Mouse (Mus musculus) heart, adult 8-10 months (tissue): ENCODE results near the gene Ppp2r5a. TPM values are rescaled to one million over a fixed set of nuclear protein-coding genes. Genes with fewer than 3 reads are reported as not detected.

Source experiments
- DNase-seq: peaks from one replicate; pipeline ENCODE4 v3.0.0; 2022; ENCODE audit warnings: low spot score
- total RNA-seq, 4 experiments: library from RNA; stranded (reverse); gene quantifications; 2 replicates each; pipeline ENCODE4 v1.2.4; 2022

The Ppp2r5a gene
- total RNA-seq, 4 experiments from 2014 or later: 94.2 to 98.9 (median 97.9) TPM

DNA sequence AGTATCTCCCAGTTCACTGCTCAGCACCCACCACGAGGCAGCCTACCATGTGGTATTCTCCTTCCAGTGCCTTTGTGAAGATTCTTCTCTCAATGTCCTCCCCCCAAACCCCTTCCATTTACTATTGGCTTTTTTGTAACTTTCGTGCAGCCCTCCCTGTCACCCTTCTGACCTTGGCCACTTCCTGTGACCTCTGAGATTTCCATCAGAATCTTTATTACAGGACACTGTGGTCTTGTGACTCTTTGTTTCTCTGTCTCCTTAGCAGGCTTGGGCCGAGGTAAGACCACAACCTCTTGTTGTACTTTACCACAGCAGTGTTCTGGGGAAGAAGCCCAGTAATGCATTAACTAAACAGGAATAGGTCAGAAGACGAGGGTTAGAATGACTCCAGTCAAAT lies 15.9 kb upstream of the Ppp2r5a start:
- no peak for DNase-seq

DNA sequence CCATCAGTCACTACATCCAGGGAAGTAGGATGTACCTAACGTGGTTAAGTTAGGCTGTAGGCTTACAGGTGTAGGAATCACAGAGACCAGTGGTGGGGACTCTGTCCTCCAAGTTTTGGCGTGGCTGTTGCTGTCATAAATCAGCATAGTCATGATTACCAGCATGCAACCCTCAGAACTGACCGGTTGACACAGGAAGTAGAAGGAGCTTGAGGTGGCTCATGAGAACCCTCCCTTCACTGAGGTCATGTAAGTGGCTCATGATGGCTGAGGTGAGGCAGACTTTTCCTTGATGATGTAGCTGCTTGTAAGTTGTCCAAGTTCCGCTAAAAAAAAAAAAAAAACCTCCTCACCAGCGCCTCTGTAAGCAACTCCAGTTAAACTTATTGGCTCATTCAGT lies 14.0 kb upstream of the Ppp2r5a start:
- DNase-seq: no peak

DNA sequence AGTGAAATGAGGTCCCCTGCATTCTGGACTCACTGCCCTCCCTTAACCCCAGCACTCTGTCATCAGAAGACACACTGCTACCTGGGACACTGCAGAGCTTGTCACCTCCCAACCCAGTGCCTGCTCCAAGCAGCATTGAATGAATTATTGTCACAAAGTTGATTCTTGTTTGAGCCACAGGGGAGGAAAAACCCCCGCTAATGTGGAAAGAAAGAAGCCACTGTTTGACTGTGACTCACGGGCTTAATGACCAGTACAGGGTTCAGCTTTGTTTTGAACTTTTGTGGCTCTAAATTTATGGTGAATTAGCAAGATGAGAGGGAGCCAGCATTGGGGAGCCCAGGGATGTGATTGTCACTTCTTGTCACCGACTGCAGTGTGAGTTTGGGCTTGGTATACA lies 13.5 kb upstream of the Ppp2r5a start:
- DNase-seq: no peak

DNA sequence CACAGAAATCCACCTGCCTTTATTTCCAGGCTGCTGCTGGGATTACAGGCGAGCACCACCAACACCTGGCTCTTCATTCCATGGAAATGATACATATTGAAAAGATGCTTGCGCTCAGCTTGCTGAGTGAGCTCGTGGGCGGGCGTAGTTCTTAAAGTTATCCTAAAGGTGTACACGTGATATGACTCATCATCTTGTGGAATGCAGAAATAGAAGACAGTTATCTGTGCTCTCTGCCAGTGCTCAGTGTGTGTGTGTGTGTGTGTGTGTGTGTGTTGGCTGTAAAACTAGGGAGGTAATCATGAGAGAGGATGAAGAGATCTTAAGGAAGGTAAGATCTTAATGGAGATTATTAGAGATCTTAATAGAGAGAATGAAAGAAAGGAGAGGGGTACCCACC lies 11.4 kb upstream of the Ppp2r5a start:
- no peak for DNase-seq

DNA sequence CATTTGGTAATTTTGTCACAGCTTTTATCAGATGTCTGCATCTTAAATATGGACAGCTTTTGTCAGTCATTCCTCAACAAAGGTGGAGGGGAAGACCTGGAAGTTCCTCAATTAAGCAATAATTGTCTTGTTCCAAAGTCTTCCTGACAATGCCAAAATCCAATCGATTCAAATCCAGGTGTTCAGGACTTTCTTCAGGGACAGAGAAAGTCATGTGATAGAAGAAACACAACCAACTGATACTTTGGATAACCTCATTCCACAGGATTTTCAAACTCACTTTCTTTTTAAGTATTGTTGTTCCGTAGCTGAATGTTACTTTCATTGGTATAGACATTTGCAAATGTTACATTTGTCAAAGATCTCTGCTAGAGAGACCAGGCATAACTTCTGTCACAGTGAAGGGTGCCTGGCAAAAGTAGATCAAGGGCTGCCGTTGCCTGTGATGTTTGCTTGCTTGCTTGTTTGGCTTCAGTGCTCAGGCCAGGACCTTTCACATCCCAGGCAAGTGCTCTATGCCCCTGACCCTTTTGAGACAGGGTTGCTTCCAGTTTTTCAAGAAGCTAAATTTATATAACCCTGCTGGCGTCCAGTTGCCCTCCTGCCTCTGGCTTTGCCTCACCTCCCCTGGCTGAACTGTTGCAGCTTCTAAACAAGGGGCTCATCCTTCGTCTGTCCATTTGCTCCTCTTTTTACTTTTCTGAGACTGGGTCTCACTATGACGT lies 10.8 kb upstream of the Ppp2r5a start:
- DNase-seq: no peak

DNA sequence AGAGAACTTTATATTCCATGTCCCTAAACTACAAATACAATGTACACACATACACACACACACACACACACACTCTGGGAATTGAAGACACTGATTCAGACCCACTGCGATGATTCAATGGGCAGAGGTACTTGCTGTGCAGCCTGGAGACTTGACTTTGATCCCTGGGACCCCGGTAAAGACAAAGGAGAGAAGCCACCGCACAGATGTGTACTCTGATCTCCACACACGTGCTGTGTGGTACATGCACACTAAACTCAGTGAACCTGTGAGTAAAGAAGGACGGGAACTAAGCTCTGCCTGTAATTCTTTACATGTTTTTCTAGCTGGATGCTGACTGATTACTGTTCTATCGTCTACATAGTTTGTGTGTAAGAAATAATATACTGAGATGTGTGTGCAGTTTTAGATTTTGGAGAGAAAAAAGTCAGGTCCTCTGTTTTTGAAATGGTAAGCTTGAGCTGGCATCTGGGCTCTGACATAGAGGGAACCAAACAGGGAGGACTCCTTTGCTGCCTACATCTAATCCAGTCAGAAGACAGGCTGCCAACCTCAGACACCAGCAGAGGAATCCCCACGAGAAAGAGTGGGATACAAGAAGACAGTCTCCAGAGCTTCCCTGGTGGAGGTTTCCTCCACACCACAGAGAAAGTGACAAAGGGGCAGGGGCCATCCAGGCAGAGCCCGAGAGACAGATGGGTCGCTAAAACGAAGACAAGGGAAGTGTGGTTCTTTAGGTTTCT lies 7.4 kb upstream of the Ppp2r5a start:
- no peak for DNase-seq

DNA sequence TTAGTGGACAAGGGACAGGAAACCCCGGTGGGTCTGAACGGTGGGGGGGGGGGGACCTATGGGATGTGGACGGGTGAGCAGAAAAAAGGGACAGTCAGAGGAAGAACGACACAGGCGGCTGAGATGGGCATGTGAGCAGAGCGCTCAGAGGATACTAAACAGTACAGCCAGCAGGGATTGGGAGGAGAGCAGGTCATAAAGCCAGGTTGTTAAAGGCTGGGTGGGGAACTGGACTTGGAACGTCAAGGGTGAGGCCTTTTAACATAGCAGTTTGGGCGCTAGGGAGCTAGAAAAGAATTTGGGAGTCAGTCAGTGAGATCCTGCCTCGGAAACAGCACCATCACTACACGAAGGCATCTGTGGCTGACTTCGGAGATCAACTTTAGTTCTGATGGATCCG lies 4.2 kb upstream of the Ppp2r5a start:
- no peak for DNase-seq

DNA sequence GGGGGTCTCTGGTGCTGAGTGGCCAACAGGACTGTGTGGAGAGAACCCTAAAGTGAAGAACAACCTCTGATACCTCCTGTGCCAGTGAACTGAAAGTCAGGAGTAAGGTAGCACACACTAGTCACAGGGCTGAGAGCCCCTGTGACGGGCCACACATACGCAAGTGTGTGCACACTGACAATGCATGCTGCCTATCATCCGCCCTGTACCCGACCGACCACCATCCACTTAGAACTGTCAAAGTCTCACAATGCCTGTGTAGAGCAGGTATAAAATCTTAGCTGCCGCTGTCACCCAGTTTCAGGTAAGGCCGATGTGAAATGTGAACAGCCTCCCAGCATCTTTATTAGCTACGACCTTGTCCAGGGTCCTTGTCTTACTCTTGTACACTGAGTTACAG lies 3.4 kb upstream of the Ppp2r5a start:
- DNase-seq: no peak

DNA sequence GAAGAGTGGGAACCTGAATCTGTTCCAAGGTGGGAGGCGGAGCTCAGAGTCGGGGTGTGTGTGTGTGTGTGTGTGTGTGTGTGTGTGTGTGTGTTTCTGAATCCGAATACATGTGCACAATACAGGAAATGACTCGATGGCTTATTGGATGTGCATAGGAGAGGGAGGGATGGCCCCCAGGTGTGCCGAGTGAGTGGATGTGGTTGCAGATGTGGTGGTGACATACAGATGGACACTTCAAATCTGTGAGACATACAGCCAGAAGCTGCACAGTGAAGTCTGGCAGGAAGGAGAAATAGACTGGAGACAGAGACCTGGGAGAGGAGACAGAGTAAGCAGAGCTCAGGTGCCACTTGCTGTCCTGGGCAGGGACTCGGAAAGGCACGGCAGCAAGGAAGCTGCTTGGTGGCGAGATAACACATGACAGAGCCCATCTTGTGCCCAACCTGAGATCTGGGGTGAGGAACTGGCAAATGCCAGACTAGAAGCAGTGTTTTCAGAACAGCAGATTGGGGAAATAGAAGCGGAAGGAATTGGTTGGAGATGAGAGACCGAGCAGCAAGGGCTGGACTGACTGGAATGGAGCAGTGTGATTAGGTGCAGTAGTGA lies 1.8 kb upstream of the Ppp2r5a start:
- no peak for DNase-seq

DNA sequence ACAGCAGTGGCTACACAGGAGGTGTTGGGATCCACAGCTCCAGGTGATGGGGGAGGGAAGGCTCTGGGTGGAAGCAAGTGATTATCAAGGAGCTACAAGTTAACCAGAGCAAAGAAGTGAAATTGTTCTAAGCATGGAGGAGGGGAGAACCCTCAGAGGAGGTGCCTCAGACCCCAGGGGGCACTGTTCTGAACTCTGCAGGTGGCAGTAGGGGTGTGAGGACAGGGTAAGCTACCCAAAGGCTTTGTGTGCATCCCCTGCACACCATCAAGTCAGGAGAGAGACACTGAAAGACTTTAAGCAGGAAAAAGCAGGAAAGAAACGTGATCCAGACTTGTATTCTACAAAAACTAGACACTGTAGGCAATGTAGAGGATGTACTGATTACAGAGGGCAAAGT lies 1.2 kb upstream of the Ppp2r5a start:
- DNase-seq: no peak

DNA sequence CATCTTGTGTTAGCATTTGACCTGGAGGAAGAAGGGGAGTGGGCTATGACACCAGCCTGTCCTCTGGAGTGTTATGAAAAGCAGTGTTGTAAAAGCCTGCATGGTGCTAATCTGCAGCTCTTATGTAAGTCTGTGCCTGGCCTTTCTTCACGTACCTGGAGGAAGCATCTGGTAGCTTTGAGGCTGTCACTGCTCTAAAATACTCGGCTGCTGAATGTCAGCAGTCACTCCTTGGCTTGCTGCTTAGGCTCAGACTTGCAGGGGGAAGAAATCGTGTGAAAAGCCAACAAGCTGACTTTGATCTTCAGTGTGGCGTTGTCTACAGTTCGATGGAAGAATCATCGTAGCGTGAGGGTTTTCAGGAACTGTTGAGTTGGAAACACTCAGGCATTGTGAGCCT lies 566 bp downstream of the Ppp2r5a start:
- DNase-seq: no peak

DNA sequence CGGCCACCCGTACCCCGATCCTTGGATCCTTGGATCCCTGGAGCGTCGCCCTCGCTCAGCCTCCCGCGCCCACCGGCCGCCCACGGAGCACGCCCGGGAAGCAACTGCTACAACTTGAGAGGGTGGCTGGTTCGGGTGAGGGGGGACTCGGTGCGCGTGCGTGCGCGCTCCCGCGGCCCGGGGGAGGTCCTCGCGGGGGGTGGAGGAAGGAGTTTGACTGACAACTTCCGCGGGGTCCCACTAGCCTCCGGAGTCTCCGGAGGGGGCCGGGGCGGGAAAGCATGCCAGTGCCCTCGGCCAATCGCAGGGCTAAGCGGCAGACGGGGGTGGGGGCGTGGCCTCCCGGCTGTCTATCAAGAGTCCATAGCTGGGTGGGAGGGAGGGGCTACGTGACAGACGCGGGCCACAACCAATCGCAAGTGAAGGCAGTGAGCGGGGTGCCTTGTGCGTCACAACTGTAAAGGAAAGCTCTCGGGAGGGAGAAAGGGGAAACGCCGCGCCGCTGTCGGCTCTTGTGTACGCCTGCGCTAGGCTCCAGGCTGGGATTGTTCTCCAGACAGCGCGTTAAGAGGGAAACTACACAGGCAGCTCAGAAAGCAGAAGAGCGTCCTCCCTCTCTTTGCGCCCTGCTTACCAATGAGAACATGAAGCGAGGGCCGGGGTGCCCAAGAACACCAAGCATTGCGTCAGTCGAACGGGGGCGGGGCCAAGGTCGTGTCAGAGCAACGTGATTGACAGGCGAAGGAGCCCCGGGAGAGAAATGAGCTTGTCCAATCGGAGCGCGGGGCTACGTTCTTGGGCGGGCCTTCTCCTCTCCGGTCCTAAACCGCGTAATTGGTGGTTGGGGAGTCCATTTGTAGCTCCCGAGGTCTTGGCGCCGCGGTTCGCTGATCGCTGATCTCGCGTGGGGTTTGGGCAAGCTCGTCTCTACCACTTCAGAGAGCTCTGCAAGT lies 5.9 kb downstream of the Ppp2r5a start:
- DNase-seq: peak; percentile 99

DNA sequence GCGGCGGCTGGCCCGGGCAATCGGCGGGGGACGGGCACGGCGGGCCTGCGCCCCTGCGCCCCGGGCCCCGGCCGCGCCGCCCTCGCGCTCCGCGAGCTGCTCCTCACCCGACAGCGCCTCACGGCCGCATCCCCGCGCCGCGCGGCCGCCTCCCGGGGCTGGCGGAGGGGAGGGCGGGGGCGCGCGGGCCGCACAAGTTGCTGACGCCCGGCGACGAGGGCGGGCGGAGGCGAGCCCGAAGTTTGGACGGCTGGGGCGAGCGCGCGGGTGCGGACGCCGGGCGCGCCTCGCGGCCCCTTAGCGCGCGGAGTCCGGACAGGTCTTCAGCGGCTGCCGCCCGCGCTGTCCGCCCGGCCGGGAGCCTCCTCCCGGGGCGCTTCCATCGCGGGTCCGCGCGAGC lies 6.6 kb downstream of the Ppp2r5a start:
- DNase-seq: no peak

DNA sequence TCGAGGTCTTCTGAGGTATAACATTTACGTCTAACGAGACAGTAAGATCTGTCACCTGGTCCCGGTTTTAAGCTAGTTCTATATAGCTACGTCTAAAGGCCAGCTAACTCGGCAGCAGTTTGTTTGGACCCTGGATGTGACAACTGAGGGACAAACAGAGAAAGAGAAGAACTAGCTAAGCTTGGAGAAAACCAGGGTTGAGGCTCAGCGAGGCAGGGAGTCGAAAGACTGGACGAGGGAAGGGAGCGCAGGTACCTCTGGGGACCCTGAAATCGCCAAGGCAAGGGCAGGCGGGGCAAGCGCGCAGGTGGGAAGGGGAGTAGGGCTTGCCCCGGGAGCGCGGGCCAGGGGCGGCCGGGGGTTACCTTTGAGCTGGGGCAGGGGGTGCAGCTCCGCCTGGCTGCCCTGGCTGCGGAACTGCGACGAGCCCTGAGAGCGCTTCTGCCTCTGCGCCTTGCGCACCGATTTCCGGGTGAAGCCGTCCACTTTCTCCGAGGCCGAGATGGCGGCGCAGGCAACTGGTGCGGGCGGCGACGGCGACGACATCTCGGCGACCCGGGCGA lies 7.1 kb downstream of the Ppp2r5a start:
- peak; percentile 35 for DNase-seq

DNA sequence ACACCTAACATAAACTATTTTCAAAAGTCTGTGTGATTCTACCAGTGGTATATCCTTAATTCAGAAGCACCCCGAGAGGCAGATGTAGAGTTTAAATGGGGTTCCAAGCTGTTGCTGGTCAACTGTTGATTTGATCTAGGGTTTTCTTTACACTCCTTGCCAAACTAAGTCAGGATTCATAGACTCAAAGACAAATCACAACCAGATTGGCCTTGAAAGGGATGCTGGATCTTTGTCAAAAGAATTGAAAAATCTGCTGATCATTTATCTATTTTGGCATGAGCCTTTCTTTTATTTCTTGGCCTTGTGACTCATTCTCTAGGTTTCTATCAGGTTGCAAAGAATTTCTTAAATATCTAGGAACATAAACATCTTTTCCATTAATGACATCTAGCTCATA lies 7.9 kb downstream of the Ppp2r5a start:
- DNase-seq: no peak

DNA sequence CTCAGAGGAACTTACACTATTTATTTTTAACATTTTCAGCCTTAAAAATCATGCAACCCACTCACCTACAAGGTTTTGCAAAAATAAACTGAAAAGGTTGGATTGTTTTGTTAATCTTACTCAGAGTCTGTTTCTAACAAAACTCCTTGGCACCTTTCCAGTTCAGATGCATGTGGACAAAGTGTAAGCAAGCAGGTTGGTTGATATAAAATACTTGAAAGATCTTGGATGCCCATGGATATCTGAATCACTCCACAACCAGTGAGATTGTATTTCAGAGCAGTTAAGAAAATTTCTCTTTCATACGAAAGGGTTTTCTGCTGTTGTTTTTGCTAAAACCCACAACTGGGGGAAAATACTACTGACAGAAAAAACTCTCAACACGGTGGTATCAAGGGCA lies 8.9 kb downstream of the Ppp2r5a start:
- DNase-seq: peak; percentile 46

DNA sequence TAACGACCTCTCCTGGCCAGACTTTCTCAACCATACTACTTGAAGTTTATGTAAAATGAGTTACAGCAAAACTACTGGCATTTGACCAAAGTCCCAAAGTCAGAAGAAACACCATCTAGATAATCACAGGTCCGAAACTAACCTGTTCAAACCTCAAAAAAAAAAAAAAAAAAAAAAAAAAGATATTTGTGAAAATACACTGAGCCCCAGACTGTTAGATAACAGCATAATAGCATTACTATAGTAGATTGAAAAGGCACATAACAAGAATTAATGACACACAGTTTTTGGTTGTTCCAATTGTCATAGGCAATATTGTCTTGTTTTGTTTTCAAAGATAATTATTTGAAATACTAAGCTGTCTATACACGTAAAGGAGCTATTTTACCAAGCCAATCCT lies 9.5 kb downstream of the Ppp2r5a start:
- no peak for DNase-seq

DNA sequence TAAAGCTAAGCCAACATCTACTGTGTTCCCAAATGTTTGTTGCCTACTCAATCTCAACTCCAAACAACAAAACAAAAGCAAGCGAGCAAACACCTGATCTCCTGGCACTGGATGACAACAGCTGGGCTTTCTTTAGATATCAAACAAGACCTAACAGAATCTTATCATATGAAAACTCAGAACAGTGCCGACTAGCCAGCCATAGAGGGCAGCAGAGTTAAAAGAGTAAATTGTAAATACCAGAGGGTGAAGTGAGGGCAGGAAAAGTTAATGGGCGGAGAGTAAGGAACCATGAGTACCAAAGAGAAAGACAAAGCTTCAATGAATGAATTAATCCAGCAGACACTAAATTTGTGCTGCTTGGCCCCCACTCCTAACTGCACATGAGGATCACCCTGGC lies 11.8 kb downstream of the Ppp2r5a start:
- DNase-seq: peak; percentile 79

DNA sequence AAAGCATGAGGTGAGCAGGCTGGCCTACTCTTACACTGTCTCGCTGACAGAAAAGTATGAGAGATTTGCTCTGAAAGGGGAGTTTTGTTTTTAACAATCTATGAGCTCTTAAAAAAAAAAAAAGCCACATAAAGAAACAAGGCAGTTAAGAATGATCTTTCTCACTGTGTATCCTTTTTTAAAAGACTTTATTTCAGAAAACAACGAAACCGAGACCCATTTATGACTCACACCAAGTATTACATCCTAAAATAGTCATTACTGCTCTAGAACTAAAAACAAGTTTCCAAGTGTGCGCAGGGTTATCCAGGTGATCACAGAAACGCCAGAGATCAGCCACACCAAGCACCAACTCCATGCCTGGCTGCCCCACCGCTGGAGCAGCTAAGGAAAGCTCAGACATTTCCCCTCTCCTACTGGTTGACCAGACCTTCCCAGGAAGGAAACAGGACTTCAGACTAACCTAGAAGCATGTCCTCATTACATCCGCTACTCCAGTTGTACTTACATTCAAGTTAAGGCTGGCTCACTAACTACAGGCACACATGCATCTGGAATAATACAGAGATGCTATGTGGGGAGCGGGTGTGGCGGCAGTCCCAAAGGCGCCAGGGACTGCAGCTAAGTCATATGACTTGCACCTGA lies 18.2 kb downstream of the Ppp2r5a start:
- no peak for DNase-seq

DNA sequence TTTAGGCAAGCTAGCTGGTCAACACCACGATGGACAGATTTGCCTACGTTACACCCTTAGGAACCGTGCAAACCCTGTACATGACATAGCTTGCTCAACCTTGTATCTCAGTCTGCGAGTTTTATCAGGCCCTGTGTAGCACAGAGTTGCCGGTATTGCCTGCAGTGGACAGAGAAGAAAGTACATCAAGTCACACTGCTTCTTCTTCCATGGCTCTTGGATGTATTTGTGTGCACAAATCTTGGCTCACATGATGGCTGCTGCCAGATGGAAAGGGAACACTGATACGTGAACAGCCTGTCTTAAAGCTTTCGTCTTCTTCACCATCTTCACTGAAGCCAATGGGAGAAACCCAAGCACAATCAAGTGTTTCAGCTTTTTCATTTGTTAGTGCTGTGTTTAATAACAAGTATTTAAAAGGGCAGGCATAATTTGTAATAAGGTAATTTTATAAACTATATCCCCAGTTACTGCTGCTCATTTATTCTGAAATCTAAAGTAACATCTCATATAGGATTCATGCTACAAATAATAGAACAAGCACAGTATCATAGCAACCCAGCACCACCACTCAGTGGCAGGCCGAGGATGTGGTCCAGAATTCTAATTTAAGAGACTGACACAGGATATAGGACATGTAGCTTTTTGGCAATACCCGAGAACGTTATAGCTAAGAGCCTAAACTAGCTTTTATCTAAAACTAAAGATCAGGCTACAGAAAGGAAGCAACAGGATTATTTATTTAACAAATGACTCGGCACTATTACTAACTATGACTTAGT lies 20.9 kb downstream of the Ppp2r5a start:
- DNase-seq: no peak
